Mouse (Mus musculus): ENCODE measurements around the gene Rsl1d1. TPM values are rescaled to one million over a fixed set of nuclear protein-coding genes. Genes with fewer than 3 reads are reported as not detected.
A peak's percentile ranks its signal among the peaks of the same experiment; 100 is the strongest.

Gene Rsl1d1
- polyA plus RNA-seq (2021): 111 TPM

DNA sequence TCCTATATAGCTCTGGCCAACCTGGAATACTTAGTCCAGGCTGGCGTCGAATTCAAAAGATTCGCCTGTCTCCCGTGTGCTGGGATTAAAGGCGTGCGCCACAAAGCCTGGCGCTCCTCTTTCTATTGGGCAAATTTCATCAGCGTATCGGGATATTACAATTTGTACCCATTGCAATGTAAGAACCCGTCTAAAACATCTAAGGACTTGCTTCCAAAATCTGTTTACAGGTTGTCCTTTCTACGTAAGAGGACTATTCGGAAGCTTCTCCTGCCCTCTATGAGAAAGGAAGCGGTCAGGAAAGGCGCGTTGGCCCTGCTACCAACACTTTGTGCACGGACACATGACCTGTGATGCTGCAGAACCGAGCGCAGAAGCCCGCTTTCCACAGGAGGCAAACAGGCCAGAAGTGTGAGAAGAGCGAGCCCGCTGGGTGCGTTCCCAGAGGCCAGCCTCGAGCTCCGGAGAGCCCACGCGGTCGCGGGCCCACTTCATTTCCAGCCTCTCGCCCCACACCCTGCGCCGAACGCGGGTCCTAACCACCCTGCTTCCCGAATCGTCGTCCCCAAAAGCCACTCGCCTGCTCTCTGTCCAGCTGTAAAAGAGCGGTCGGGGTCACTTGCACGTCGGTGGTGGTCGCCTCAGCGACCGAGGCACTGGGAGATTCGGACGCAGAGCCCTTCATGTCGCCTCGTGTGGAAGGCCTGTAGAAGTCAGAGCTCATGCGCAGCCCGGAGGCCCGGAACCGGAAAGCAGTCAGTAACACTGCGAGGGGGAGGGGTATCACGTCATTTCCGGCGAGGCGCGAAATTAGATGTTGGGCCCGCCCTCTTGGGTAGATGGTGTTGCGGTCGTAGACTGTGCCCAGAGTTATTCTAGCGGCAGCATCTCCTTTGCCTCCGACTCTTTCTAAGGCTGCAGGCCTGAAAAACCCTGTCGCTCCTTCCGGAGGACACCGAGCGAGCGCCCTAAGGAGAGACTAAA is at the start of gene Rsl1d1:
Gene Rsl1d1 (minus strand): TSS at position 761 of the 984 bp plus-strand sequence.
- in situ Hi-C loops (cut with MboI; ENCODE audit: low pct_unique_long_range_greater_than_20kb): no loop called here
- ATAC-seq: peak; percentile 83
- no peaks in the 10 kb centered on the region for H3K27me3 ChIP-seq
- TF ChIP-seq CTCF (IDR thresholded peaks at IDR 0.05): no peak
- ChIA-PET POLR2A (interaction anchor here (1.7 kb wide), 1 partner anchor 27 kb away, joined by 13 read pairs; the partner anchor contains the start of gene Zc3h7a), CTCF (no interaction called here)
- peak; percentile 66 for DNase-seq (ENCODE audit: low read depth, low spot score)

GRCm38 (mm10) chr16:11247791-11248190 is 44.7 kb upstream of the Rsl1d1 start:
- ChIA-PET POLR2A (no interaction called here), CTCF (interaction anchor here (1.6 kb wide), 1 partner anchor 50 kb away, joined by 3 read pairs; no protein-coding TSS in a partner anchor)
- no peak for DNase-seq (ENCODE audit: low read depth, low spot score)
- TF ChIP-seq CTCF (IDR thresholded peaks at IDR 0.05): no peak
- ATAC-seq: no peak
- no peaks in the 10 kb centered on the region for H3K27me3 ChIP-seq
- in situ Hi-C loops (cut with MboI; ENCODE audit: low pct_unique_long_range_greater_than_20kb): no loop called here

GRCm38 (mm10) chr16:11245767-11246166 is 42.6 kb upstream of the Rsl1d1 start:
- TF ChIP-seq CTCF (IDR thresholded peaks at IDR 0.05): no peak
- no peak for DNase-seq (ENCODE audit: low read depth, low spot score)
- no peaks in the 10 kb centered on the region for H3K27me3 ChIP-seq
- POLR2A ChIA-PET: interaction anchor here (1.2 kb wide), 1 partner anchor 9 kb away, joined by 3 read pairs; the partner anchor contains the start of gene Gspt1
- in situ Hi-C loops (cut with MboI; ENCODE audit: low pct_unique_long_range_greater_than_20kb): no loop called here
- CTCF ChIA-PET: no interaction called here
- ATAC-seq: no peak

DNA sequence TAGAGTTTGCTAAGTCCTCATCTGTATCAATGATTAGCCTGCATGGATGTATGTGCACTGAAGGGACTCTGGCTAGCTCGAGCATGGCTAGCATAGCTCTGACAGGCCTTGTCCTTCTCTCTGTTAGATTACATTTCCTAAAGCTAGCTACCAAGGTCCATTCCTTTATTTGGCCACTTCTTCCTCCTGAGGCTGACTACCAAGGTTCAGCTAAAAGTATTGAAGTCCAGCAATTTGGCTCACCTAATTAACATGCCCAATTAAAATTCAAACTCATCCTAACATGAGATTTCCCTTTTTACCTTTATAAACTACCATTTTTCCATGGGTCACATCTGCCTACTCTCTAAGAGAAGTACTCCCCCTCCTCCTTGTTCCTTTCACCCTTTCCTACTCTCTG is 39.3 kb upstream of the Rsl1d1 start:
- TF ChIP-seq CTCF (IDR thresholded peaks at IDR 0.05): no peak
- no peaks in the 10 kb centered on the region for H3K27me3 ChIP-seq
- ChIA-PET POLR2A (no interaction called here), CTCF (interaction anchor here (0.9 to 1.3 kb wide), 2 partner anchors 9 to 55 kb away, joined by 3 read pairs; no protein-coding TSS in a partner anchor)
- in situ Hi-C loops (cut with MboI; ENCODE audit: low pct_unique_long_range_greater_than_20kb): no loop called here
- no peak for ATAC-seq
- DNase-seq (ENCODE audit: low read depth, low spot score): no peak

DNA sequence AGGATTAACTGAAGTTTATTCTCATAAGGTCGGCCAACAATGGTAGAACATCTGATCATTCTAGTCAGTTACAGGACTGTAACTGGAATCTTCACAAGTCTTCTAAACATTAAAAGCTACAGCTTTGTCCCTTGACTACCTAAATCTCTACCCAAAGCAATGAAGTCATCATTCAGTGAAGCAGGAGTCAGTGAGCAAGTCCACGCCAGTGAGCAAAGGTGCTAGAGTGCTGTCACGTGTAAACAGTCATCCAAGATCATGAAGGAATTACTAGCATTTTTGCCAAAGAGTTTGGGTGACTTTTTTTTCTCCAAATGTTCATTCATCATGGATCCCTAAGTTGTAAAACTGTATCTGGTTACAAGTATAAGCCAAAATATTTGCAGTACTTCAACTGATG is 14.7 kb upstream of the Rsl1d1 start:
- CTCF ChIA-PET: interaction anchor here (1.4 kb wide), 1 partner anchor 17 kb away, joined by 3 read pairs; no protein-coding TSS in a partner anchor
- DNase-seq (ENCODE audit: low read depth, low spot score) (no peak), ATAC-seq (no peak)
- no peak for TF ChIP-seq CTCF (IDR thresholded peaks at IDR 0.05)
- in situ Hi-C loops (cut with MboI; ENCODE audit: low pct_unique_long_range_greater_than_20kb): no loop called here
- H3K27me3 ChIP-seq: no peaks in the 10 kb centered on the region
- POLR2A ChIA-PET: no interaction called here

DNA sequence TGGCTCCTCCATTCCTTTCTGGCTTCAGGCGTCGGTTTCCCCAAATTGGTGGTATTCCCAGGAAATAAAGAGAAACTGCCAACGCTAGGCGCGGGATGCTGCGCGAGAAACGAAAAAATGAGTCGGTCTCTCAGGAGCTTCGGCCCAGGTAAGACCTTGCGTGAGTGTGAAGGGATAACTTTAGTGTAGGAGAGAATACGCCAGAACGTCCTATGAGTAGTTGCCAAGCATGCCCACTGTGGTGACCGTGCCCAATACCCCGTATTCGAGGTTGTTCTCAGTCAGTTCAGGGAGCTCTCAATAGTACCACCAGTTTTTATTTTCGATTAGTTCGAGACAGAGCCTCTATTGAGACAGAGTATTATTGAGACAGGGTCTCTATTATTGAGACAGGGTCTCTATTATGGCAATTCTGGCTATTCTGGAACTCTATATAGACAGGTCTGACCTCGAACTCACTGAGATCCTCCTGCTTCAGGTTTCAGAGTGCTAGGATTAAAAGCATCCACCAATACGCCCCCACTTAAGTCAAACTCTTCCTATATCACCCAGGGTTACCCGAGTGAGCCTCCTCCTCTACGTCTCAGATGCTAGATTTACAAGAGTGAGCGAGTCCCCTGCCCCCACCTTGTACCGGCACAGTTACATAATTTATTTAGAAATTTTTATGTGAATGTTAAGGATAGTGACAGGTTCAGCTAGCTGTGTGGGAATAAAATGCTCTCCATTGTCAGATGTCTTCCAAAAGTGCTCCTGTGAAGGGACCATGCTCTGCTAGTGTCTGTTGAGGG is 664 bp upstream of the Rsl1d1 start:
- ChIA-PET CTCF (no interaction called here), POLR2A (interaction anchor here (1.7 kb wide), 1 partner anchor 28 kb away, joined by 13 read pairs; the partner anchor contains the start of gene Zc3h7a)
- no peak for DNase-seq (ENCODE audit: low read depth, low spot score)
- H3K27me3 ChIP-seq: no peaks in the 10 kb centered on the region
- TF ChIP-seq CTCF (IDR thresholded peaks at IDR 0.05): no peak
- in situ Hi-C loops (cut with MboI; ENCODE audit: low pct_unique_long_range_greater_than_20kb): no loop called here
- ATAC-seq: peak; percentile 22

GRCm38 (mm10) chr16:11201740-11202394 is 1.3 kb downstream of the Rsl1d1 start:
- ATAC-seq: no peak

DNA sequence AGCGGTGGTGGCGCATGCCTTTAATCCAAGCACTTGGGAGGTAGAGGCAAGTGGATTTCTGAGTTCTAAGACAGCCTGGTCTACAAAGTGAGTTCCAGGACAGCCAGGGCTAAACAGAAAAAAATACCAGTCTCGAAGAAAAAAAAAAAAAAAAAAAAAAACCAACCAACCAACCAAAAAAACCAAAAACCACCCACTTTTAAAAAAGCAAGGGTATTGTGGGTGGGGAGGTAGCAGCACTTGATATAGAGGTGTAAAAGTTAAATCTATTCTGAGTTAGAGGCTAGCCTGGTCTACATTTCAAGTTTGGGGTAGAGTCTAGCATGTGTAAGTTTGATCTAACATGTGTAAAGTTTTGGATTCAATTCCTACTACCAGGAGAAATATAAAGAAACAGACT is 2.9 kb downstream of the Rsl1d1 start:
- no peak for TF ChIP-seq CTCF (IDR thresholded peaks at IDR 0.05)

More at GRCm38 (mm10) chr16:11201740-11202394, 1.3 kb downstream of the Rsl1d1 start:
- no peaks in the 10 kb centered on the region for H3K27me3 ChIP-seq
- ChIA-PET POLR2A (interaction anchor here (0.5 to 1.7 kb wide), 2 partner anchors 26 to 206 kb away, joined by 6 to 13 read pairs; partner anchors contain the start of gene Zc3h7a), CTCF (no interaction called here)
- in situ Hi-C loops (cut with MboI; ENCODE audit: low pct_unique_long_range_greater_than_20kb): no loop called here
- DNase-seq (ENCODE audit: low read depth, low spot score): no peak
- TF ChIP-seq CTCF (IDR thresholded peaks at IDR 0.05): peak; percentile 44

GRCm38 (mm10) chr16:11198467-11198866 is 4.7 kb downstream of the Rsl1d1 start:
- ChIA-PET CTCF (interaction anchor here (1.0 kb wide), 1 partner anchor 49 kb away, joined by 3 read pairs; no protein-coding TSS in a partner anchor), POLR2A (interaction anchor here (0.6 to 0.7 kb wide), 5 partner anchors 125 to 435 kb away, joined by 3 to 7 read pairs (median 3); no protein-coding TSS in a partner anchor)
- DNase-seq (ENCODE audit: low read depth, low spot score): no peak
- TF ChIP-seq CTCF (IDR thresholded peaks at IDR 0.05): no peak
- H3K27me3 ChIP-seq: no peaks in the 10 kb centered on the region
- in situ Hi-C loops (cut with MboI; ENCODE audit: low pct_unique_long_range_greater_than_20kb): no loop called here
- no peak for ATAC-seq

More for the DNA sequence above, 2.9 kb downstream of the Rsl1d1 start:
- DNase-seq (ENCODE audit: low read depth, low spot score) (no peak), ATAC-seq (no peak)
- ChIA-PET CTCF (no interaction called here), POLR2A (no interaction called here)
- H3K27me3 ChIP-seq: no peaks in the 10 kb centered on the region
- in situ Hi-C loops (cut with MboI; ENCODE audit: low pct_unique_long_range_greater_than_20kb): no loop called here

- ChIA-PET CTCF (interaction anchor here (1.4 kb wide), 1 partner anchor 221 kb away, joined by 3 read pairs; no protein-coding TSS in a partner anchor), POLR2A (interaction anchor here (0.8 kb wide), 1 partner anchor 726 kb away, joined by 3 read pairs; no protein-coding TSS in a partner anchor)
- TF ChIP-seq CTCF (IDR thresholded peaks at IDR 0.05): no peak
- DNase-seq (ENCODE audit: low read depth, low spot score) (no peak), ATAC-seq (no peak)
- in situ Hi-C loops (cut with MboI; ENCODE audit: low pct_unique_long_range_greater_than_20kb): no loop called here
- H3K27me3 ChIP-seq: no peaks in the 10 kb centered on the region
Observed at GRCm38 (mm10) chr16:11197052-11197451, 6.1 kb downstream of the Rsl1d1 start.
